Mouse (Mus musculus): ENCODE measurements around the gene Il1b.

Gene Il1b

DNA sequence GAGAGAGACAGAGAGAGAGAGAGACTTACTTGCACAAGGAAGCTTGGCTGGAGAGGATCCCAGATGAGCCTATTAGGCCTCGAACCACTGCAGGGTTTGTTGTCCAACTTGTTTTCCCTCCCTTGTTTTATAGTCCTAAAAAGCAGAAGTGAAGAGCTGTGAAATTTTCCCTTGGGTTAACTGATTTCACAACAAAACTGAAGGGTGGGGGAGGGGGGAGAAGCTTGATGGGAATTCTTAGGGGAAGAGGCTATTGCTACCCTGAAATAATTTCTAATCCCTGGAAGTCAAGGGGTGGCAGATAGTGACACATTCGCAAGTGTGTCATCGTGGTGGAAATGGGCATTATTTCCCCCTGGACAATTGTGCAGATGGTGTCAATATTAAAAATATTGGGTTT lies at the start of gene Il1b:
Il1b (minus strand) TSS at position 101 of the 400 bp plus-strand sequence.
- DNase-seq (ENCODE audit: low read depth, low spot score) = no peak

DNA sequence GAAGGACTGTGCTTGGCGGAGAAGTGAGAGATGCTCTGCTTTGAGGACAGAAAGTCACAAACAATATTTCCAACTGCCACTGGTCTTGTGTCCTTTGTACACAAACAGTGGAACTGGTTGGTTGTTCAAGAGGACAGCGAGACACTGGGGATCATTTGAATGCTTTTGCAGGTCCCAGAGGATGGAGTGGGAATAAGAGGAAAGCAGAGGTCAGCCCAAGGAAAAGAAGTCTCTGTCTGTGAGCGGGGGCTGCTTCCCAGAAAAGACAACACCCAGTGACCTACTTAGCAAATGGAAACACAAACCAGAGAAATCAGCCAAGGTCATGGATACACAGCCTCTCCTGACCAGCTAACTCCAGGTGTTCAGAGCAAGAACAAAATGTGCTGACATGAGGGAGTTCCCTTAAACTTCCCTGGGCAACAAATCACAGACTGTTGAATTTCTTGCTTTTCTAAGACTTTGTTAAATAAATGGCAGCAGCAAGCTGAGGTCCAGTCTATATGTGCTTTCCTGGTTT lies 48.5 kb upstream of the Il1b start:
- DNase-seq (ENCODE audit: low read depth, low spot score) = no peak

DNA sequence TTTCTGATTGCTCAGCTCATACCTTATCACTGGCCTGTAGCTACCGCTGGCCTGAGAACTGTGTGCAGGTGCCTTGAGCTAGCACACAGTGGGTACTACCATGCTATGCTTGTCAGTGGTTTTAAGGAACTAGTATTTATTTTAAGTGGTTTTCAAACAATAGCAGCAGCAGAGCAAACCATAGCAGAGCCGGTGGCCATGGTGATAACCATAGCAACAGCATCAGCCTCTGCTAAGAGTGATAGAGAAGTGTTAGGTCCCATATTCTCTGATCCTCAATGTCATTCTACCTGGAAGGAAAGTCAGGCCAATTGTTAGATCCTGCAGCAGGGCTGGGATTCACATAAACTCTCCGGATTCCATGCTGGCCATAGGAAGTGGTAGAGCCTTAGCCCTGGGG lies 43.7 kb upstream of the Il1b start:
- DNase-seq (ENCODE audit: low read depth, low spot score) = peak; percentile 12

DNA sequence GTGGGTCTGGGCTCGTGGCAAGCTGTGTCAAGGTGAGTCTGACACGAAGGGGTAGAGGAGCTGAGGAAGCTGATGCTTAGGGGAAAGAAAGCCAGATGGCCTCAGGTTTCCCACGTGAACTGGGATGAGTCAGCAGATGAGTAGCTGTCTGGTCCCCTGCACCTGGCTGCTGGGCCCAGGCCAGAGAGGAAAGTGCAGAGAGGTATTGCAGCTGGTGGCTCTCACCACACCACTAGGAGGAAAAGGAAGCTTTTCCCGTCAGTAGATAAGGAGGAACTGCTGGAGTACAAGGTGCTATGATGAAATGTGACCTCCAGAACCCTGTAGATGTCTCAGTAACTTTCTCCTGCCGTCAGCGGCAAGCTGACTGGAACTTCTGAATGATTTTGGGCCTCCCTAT lies 42.5 kb upstream of the Il1b start:
- DNase-seq (ENCODE audit: low read depth, low spot score) = no peak

DNA sequence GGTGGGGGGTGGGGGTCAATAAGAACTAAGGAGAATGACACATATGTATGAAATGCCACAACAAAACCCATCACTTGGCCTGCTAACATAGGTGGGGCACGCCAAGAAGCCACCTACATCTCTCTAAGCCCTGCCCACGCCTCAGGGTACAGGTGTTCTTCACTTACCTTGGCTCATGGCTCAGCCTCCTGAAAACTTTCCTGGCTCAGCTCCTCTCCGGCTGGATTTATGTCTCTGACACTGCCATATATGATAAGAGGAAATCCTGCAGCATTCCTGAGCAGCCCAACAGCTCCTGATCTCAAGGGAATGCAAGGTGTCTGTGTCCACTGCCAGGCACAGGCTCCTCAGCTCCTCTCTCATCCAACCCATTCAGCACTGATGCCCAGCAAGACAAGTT lies 40.7 kb upstream of the Il1b start:
- DNase-seq (ENCODE audit: low read depth, low spot score) = no peak

DNA sequence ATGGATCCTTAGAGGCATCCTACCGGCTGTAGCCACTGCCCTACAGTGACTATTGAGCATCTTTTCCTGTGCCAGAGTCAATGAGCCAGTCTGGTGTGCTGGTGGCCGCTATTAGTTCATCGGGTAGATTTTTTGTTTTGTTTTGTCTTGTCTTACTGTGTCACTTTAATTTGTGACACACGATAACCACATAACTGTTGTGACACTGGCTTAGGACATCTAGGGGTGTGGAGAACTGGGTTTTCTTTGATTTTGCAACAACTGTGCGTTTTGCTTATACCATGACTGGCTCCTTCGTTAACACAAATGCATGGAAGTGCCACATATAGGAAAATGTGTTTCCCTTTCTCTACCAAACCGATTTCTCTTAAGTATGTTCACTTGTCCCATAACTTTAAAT lies 39.4 kb upstream of the Il1b start:
- no peak for DNase-seq (ENCODE audit: low read depth, low spot score)

DNA sequence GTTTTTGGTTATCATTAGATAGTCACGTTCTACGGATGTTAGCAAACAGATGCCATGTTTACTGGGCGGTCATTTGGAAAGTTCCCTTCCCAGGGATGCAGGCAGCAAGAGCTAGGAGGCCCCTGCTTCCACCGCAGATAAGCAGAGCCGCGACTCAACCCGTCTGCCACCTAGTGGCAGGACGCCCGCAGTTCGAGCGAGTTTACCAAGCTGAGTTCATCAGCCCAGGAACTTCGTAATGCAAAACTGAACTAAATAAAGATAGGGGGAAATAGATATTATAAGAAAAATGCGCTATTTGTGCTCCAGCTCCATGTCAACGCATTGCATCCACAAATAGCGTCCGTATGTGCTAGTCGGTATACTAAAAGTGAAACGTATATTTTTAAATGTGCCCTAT lies 37.5 kb upstream of the Il1b start:
- peak; percentile 18 for DNase-seq (ENCODE audit: low read depth, low spot score)

DNA sequence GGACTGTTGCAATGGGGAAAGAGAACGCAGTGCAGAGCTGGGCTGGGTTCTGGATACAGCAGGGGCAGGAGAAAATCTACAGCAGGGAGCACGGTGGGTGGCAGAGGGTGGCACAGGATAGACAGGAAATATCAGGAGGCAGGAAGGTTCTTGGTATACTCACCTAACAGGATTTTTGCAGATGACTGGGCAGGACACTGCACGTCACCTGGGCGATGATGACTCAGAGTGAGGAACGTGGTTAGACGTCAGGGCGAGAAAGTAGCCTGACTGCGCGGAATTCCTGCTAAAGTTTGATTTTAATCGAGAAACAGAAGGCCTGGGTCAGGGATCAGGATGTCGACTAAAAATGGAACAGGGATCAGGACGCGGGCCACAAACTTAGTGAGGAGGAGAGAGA lies 36.7 kb upstream of the Il1b start:
- no peak for DNase-seq (ENCODE audit: low read depth, low spot score)

DNA sequence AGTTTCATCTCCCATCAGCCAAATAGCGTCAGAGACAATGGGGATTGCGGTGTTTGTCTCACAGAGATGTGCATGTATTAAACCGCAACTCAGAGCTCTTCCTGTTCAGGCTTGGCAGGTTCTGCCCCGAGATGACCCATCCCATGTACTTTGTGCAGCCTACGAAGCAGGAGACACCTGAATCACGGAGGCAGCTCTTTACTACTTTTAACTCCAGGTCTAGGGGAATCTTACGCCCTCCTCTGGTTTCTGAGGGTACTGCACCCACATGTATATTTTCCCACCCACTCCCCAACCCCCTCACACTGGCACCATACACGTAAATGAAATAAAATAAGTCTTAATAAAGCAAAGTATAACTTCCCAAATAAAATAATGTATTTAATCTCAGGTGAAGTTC lies 35.6 kb upstream of the Il1b start:
- no peak for DNase-seq (ENCODE audit: low read depth, low spot score)

DNA sequence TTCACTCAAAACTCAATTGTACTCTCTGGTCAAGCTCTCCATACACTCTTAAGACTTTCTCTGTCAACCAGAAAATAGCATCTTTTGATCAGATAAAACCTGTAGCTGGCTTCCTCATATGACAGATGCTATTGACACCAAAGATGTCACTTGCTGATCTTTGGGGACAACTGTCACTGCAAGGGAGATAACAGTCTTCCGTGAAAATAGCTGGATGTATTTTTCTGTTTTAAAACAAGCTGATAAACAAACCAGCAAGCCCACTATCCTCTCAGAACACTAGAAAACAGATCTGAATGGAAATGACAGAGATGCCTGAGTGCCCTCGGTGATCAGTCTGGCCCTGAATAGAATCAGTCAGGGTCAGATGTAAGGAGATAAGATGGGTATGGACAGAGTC lies 32.8 kb upstream of the Il1b start:
- DNase-seq (ENCODE audit: low read depth, low spot score) = no peak

DNA sequence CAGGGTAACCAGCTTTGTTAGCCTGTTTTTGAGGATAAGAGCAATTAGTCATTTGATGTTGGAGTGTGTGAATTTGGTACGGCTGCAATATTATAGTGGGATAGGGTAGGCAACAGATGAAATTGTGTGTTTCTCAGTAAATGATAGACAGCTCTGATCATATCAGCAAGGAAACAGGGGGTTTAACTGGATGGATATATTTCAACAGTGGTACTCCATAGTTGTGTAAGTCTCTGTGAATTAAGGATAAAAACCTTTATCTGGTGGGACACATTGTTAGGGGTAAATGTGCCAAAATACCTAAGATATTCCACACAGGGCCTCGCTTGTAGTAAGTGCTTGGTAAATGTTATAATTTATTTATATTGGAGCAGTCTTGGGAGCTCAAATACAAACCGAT lies 31.4 kb upstream of the Il1b start:
- DNase-seq (ENCODE audit: low read depth, low spot score) = no peak

DNA sequence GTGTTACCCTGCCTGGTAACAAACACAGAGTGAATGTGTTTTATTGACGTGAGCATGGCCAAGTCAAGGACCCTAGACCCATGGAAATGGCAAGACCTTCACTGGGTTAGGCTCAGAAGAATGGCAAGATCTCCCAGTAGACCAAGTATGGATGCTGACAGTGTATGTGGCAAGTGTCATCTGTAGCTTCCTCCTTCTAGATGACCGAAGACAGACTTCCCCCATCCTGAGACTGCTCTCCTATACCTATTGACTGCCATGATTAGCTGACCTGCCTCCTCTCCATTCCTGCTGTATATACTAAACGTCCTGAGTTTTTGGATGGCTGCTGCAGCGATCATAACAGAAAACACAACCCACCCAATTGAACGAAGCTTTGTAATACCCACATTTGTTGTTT lies 30.9 kb upstream of the Il1b start:
- no peak for DNase-seq (ENCODE audit: low read depth, low spot score)

DNA sequence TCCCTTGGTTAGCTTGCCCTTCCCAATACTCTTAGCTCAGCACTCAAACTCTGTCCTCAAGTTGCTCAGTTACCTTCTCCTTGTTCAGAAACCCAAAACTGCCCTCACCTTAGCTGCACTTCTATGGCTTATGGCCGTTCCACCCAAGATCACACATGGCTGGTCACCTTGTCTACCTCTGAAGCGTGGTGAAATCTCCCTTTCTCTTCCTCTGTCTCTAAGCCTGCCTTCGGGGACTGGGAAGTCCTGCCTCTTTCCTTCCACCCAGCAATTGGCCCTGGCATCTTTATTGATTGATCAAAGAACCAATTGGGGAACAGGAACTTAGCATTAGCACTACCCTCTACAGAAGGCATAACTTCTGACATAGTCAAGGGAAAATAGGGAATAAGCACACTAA lies 27.2 kb upstream of the Il1b start:
- DNase-seq (ENCODE audit: low read depth, low spot score) = no peak

DNA sequence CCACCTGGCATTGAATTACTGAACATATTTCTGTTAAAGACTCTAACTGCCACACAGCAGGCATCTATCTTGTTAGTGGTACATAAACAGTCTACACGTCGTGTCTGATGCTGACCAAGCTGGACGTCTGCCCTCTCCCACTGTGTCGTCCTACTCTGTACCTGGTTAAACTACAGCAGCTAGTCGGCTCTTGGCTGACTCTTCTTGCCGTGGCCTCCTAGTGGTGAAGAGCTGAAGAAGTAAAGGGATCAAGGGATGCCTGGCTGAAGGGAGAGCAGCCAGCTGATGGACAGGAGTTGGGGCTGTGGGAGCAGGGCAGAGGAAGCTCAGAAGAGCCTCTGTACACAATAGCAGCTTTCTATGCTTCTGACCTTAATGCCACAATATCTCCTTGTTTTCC lies 22.6 kb upstream of the Il1b start:
- no peak for DNase-seq (ENCODE audit: low read depth, low spot score)

DNA sequence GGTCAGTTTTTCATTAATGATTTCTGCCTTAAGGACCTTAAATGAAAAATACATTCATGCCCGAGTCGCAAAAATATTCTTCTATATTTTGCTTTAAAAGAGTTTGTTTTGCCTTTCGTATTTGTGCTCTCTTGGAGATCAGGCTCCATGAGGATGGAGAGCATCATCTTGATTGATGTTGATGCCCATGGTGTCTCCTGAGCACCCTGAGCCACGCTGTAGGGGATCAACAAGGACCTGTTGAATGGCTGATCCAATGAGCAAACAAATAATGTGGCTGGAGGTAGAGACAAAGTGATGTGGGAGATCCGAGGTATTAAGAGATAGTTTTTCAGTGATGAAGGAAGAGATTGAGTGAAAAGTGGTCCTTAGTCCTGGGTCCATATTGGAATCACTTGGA lies 19.2 kb upstream of the Il1b start:
- DNase-seq (ENCODE audit: low read depth, low spot score) = no peak

DNA sequence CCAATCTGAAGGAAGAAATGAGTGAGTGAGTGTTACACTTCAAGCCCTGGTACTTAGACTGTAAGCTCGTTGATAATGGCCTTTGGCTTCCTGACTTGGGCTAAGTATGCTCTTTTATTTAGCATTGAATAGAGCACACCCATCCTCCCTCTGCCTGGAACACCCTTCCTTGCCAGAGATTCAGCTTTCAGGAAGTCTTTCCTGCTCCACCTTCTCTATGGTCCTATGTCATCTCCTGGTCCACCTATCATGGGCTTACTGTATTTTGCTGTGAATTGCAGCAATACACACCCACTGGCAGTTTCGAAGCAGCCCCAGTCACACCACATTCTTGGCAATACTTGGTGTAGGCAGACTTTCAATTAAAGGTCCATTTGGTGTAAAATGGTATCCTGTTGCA lies 18.4 kb upstream of the Il1b start:
- no peak for DNase-seq (ENCODE audit: low read depth, low spot score)

DNA sequence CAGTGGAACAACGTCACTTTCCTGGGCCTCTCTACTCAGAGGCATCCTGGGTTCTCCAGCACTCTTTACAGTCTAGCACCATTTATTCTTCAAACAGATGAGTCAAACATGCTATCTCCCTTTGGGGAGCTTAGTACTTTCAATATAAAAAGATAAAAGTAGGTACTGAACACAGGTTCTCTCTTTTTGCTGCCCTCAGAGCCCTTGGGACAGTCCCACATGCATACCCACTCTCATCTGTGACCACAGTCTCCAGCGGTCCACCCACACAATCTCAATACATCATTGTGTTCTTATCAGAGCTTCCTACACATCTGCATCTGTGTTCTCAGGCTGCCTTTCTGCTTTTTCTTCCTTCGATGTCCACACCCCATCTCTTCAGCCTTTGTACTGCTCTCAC lies 14.4 kb upstream of the Il1b start:
- no peak for DNase-seq (ENCODE audit: low read depth, low spot score)

DNA sequence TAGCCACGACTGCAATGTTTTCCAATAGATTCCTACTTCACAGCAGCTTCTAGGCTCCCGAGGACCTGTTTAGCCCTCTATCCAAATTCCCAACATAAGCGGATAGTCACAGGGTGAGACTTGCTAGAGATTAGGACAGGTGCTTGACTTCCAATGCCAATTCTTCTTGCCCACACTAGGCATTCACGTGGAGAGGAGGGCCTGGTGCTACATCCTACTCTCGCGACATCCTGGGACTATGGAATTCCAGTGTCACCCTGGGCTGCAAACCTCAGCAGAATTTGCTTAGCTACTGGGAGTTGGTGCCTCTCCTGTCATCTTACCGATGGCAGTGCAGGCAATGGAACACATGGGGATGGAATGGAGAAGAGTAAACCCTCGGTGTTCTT lies 13.3 kb upstream of the Il1b start:
- DNase-seq (ENCODE audit: low read depth, low spot score) = no peak

DNA sequence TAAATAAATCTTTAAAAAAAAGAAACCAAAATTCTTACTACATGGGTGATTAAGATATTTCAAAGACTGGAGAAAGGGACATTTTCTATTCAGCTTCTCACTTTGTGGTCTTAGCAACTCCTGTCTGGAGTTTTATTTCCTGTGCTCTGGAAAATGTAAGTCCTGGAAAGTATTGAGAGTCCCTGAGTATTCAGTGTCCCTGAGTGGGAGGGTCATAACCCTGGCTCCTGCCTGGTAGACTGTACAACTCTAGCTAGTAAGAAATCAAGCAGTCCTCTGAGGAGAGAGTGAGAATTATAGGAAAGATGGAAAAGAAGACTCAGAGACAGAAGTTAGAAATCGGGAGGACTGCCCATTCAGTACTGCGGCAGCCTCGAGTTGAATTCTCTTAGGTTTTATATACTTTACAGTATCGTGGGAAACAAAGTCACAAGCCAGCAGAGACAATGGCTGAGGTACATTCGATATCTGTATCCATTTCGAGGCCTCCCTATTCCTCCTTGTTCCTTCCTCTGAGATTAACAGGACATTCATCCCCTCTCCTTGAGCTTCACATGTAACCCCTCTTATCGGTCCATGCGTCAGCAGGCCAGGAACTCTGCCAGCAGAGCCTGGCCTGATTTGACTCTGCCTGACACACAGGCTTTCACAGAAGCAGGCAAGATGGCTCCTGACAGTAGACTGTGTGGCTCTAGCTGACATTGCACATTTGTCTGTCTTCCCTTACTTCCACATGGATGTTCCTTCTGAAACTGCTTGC lies 12.8 kb upstream of the Il1b start:
- no peak for DNase-seq (ENCODE audit: low read depth, low spot score)

DNA sequence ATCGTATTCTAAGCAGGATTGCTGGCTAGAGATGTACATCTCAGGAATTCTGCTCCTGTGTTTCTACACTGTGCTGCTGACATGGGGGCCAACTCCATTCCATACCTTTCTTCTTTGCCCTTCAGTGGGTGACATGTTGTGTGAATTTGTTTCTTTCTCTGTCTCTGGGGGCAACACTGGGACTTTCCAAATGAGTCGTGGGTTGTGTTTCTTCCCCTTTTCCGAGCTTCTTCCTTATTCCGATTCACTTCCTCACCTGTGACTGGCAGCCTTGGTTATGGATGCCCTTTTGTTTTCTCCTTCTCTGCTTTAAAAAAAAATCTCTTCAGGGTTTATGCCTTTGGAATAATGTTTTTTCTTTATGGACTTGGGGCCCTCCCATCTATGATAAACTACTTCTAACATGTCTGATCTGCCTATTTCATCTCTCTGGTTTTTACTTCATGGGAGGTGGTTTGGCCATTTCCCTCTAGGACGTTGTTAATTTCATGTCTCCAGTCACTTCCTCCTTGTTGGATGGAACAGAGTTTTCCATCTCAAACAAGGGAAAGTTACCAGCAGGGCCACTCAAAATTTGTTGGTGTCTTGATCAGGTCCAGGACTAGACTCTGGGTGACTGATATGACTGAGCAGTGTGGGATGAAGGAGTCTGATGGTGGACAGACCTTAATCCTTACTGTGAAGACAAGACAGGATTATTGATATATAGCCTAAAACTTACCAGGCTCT lies 10.0 kb upstream of the Il1b start:
- no peak for DNase-seq (ENCODE audit: low read depth, low spot score)

DNA sequence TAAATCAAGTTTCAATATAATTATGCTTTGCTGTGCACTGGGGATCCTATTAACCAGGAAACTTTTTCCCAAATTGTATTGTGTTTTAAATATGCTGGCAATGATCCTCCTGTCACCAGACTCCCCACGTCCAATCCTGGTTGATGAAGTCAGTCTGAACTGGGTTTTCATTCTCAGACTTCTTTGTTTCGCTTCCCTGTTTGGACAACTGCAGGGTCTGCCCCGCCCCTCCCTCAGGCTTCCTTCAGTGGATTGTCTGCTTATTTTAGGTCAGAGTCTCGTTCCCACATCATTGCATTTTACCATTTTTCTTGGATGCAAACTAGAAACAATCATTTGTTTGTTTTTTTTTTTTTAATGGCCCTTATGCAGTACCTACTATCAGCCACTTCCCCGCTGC lies 9.3 kb upstream of the Il1b start:
- DNase-seq (ENCODE audit: low read depth, low spot score) = no peak

DNA sequence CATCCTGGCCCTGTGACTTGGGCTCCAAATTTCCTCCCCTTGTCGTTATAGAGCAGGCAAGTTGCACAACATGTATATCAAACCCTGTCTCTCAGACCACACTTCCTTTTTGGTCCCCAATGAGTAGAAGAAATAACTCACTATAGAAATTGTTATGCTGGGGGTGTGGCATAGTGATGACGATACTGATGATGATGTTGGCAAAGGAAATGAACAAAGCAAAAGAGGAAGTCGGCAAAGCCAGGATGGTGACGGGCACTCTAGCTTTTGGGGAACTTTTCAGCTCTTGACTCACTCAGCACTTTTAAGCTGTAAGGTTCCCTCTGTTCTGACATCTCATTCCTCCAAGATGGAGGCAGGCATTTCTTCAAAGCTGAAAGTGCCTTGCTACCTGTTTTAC lies 2.4 kb upstream of the Il1b start:
- DNase-seq (ENCODE audit: low read depth, low spot score) = no peak

DNA sequence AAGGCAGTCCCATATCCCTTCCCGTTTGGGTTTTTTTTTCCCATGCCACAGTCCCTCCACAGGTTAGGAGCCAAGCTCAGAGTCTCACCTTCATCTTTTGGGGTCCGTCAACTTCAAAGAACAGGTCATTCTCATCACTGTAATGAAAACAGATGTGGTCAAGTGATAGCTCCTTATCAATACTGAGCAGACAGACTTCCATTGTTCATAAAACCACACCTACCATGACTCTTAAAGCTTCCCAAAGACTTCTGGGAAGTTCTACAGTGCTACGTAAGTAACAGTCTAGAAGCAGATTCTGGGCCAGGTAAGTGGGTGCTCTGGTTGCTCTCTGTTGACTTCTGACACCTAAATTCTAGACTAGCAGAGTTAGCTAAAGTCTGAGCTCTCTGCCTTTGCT lies 1.3 kb downstream of the Il1b start:
- no peak for DNase-seq (ENCODE audit: low read depth, low spot score)
